Mouse (Mus musculus) limb, embryonic 14.5 days (tissue): Measurements from ENCODE around the gene Rnf150. TPM values are rescaled to one million over a fixed set of nuclear protein-coding genes. Genes with fewer than 3 reads are reported as not detected.

Experiments
- ATAC-seq: fragments of 200-750 bp; cut with Nextera tagmentation; 2 replicates; pipeline ENCODE4 v1.8.0; 2017; ENCODE audit warnings: low read depth, moderate number of reproducible peaks, moderate TSS enrichment; ENCODE audit not compliant: low FRiP score
- DNase-seq: peaks from one replicate; pipeline ENCODE4 v3.0.0-alpha.2; 2015; ENCODE audit warnings: low spot score
- H3K27ac ChIP-seq: fragments of 300-500 bp; sonication (generic); replicated peaks from 2 replicates; pipeline ENCODE4 v1.5.1; 2014; ENCODE audit warnings: low read depth, mild to moderate bottlenecking, low read length, moderate library complexity, mixed read lengths
- H3K27me3 ChIP-seq: fragments of 300-500 bp; sonication (generic); 2 replicates; pipeline ENCODE4 v1.6.1; 2014; ENCODE audit warnings: low read length, mixed read lengths; ENCODE audit not compliant: control insufficient read depth, insufficient read depth
- H3K36me3 ChIP-seq: fragments of 300-500 bp; sonication (generic); 2 replicates; pipeline ENCODE4 v1.6.1; 2014; ENCODE audit warnings: mild to moderate bottlenecking, low read length, moderate library complexity, mixed read lengths; ENCODE audit not compliant: control insufficient read depth, insufficient read depth
- H3K4me1 ChIP-seq: fragments of 300-500 bp; sonication (generic); 2 replicates; pipeline ENCODE4 v1.6.1; 2014; ENCODE audit warnings: antibody characterized with exemption, low read length, mixed read lengths; ENCODE audit not compliant: control insufficient read depth, insufficient read depth
- H3K4me2 ChIP-seq: fragments of 300-500 bp; sonication (generic); replicated peaks from 2 replicates; pipeline ENCODE4 v1.6.1; 2014; ENCODE audit warnings: low read depth, mild to moderate bottlenecking, low read length, moderate library complexity; ENCODE audit not compliant: severe bottlenecking
- H3K4me3 ChIP-seq: fragments of 300-500 bp; sonication (generic); replicated peaks from 2 replicates; pipeline ENCODE4 v1.5.1; 2014; ENCODE audit warnings: low read length
- H3K9ac ChIP-seq: fragments of 300-500 bp; sonication (generic); 2 replicates; pipeline ENCODE4 v1.6.1; 2014; ENCODE audit warnings: mild to moderate bottlenecking, low read depth, low read length, moderate library complexity; ENCODE audit not compliant: severe bottlenecking
- H3K9me3 ChIP-seq: fragments of 300-500 bp; sonication (generic); 2 replicates; pipeline ENCODE4 v1.6.1; 2016; ENCODE audit warnings: low read length; ENCODE audit not compliant: control insufficient read depth
- POLR2A ChIP-seq: fragments of 200-500 bp; IDR thresholded peaks from 2 replicates; pipeline ENCODE4 v1.8.0; 2012; ENCODE audit warnings: inconsistent platforms, mild to moderate bottlenecking, moderate library complexity, borderline replicate concordance; ENCODE audit not compliant: insufficient read depth, insufficient read length; ENCODE audit errors: extremely low read depth
- WGBS: fragments of 180-500 bp; shearing (Covaris S2); extraction: QIAGEN DNeasy Blood & Tissue Kit; methylation state at CpG from one replicate; pipeline ENCODE4 v1.1.7; 2014; 5-methylcytosine and 5-hydroxymethylcytosine counted together
- polyA plus RNA-seq, 2 experiments: library from polyadenylated mRNA; depleted of rRNA in 1 of 2; stranded (reverse) in 1 of 2; unstranded in 1 of 2; fragments of >200 nt; fragmentation: Nextera tagmentation in 1 of 2; extraction: Ambion mirVana in 1 of 2; gene quantifications; 2 replicates each; pipeline versions ENCODE4 v1.2.1 to v1.2.3; 2012 to 2014

Gene Rnf150
- 5.5 and 5.9 TPM in 2 replicates for polyA plus RNA-seq (2012; rRNA removed)
- polyA plus RNA-seq (2014; fragmentation: Nextera tagmentation; extraction: Ambion mirVana): 1.5 and 1.9 TPM in 2 replicates

DNA sequence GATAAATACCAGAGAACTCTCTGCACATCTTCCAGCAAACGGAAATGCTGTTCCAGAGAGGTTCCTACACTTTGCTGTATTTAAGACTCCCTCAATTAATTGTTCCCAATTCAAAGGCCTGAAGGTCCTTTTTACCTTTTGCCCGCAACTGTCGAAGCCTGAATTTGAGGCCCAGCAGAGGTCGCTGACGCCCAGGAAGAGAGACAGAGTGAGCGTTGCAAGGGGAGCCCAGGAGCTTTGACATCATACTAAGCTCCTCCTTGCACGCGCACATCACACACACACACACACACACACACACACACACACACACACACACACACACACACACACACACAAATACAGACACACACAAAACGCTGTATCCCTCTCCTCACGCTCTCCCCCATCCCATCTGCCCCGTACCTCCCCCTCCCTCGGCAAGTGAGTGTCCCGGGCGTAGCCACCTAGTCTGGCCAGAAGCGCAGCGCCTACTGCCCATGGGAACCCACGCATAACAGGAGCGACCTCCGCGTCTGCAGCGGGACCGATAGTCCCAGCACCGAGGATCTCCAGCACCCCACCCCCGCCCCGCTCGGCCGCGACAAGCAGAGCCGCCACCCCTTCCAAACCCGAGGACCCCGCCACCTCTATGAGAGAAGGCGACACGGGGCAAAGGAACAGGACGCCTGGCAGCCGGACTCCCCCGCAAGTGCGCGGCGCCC lies at the start of gene Rnf150:
Rnf150 (plus strand) TSS at position 316 of the 704 bp plus-strand sequence.
- TF ChIP-seq POLR2A: no peak
- H3K9ac ChIP-seq: peak within 1 kb of the TSS; percentile 80
- no peaks in the 10 kb centered on the region for H3K9me3 ChIP-seq
- 0% methylated on average over 35 of the region's 39 CpGs for whole genome bisulfite sequencing
- ATAC-seq (peak; percentile 79), DNase-seq (peak; percentile 82)
- peak within 1 kb of the TSS; percentile 74 for H3K27ac ChIP-seq
- H3K4me3 ChIP-seq: peak within 1 kb of the TSS; percentile 56
- no peaks in the 10 kb centered on the region for H3K36me3 ChIP-seq
- no peaks in the 10 kb centered on the region for H3K27me3 ChIP-seq
- H3K4me1 ChIP-seq: peaks cover 11% of the 10 kb centered on the region
- H3K4me2 ChIP-seq: peak within 1 kb of the TSS; percentile 80

DNA sequence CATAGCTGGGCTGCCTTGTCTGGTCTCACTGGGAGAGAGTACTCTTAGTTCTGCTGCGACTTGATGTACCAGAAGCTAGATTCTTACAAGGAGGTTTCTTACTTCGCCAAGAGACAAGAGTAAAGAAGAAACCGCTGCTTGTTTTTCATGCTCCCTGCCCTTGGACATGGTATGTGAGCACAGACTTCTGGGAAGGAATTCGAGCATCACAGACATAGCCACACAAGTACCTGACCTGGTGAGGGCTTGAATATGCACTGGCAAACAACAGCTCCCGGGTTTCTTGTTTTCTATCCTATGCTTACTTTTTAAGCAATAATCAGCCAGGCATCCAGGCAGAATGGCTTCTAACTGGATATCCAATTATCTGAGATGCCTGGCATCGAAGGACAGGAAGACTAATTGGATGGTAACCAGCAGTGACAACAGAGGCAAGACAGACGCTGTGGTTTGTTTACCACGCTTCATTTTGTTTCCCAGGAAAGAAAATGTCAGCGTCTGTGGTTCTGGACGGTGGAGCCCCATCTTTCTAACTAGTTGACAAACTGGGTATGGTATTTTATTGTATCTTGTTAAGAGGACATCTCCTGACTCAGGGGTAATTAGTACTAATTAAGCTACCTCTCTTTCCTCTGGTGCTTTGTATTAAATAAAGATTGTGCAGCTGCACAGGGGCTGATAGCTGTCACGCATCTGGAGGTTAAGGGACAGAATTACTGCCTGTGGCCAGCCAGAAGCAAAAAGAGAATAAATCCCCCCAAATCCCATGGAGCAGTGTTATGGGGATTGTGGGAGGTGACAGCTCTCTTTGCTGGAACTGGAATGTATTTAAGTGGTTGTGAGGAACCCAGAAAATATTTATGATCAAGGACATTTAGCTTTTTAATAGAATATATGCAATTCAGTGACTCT lies 36.8 kb upstream of the Rnf150 start:
- Histone ChIP-seq H3K4me2 (no peak overlapping the region), H3K27ac (no peak overlapping the region), H3K9me3 (no peaks in the 10 kb centered on the region), H3K36me3 (no peaks in the 10 kb centered on the region), H3K4me1 (no peaks in the 10 kb centered on the region), H3K9ac (no peak overlapping the region), H3K4me3 (no peak overlapping the region), H3K27me3 (no peaks in the 10 kb centered on the region)
- TF ChIP-seq POLR2A: no peak
- DNase-seq (no peak), ATAC-seq (no peak)
- WGBS: 50% methylated on average over 11 of the region's 11 CpGs

DNA sequence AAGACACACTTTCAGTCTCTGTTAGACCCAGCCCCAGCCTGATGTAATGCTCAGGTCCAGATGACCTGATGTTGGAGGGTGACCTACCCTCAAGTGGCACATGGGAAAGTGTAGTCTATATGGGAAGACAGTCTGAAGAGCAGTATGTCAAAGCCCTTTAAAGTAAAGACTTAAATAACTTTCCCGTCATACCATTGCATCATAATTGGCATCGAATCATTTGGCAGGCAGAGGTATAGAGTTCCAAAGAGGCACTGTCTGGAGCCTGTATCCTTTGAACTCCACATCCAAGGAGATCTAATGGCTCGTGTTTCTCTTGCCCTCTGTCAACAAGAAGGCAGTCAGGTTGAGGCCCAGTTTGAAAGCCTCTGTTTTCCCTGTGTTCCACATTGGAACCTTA lies 22.7 kb upstream of the Rnf150 start:
- no peak overlapping the region for H3K4me3 ChIP-seq
- no peaks in the 10 kb centered on the region for H3K9me3 ChIP-seq
- TF ChIP-seq POLR2A: no peak
- no peak overlapping the region for H3K9ac ChIP-seq
- no peaks in the 10 kb centered on the region for H3K36me3 ChIP-seq
- no peaks in the 10 kb centered on the region for H3K27me3 ChIP-seq
- no peaks in the 10 kb centered on the region for H3K4me1 ChIP-seq
- no peak overlapping the region for H3K4me2 ChIP-seq
- ATAC-seq: no peak
- no peak overlapping the region for H3K27ac ChIP-seq
- 77% methylated on average over 3 of the region's 3 CpGs for WGBS
- no peak for DNase-seq

DNA sequence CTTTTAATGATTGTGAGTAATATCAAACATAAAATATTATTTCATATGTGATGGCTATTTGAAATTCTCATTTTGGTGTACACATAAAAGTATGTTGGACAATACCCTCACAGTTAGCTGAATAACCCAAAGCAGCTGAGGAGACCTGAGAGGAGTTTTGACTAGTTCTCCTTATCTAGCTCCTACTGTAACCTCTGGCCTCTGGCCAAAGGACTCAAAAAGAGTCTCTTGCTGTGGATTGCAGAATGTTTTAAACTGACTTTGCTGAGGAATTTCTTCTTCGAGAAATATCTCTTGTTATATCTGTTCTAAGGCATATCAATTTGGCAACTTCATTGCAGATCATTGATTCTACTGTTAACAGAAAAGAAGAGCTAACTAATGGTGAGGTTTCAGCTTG lies 22.2 kb upstream of the Rnf150 start:
- Histone ChIP-seq H3K4me2 (no peak overlapping the region), H3K27ac (no peak overlapping the region), H3K27me3 (no peaks in the 10 kb centered on the region), H3K36me3 (no peaks in the 10 kb centered on the region), H3K4me3 (no peak overlapping the region), H3K9me3 (no peaks in the 10 kb centered on the region), H3K4me1 (no peaks in the 10 kb centered on the region), H3K9ac (no peak overlapping the region)
- ATAC-seq (no peak), DNase-seq (no peak)
- TF ChIP-seq POLR2A: no peak
- WGBS: 52% methylated on average over 1 of the region's 1 CpGs

DNA sequence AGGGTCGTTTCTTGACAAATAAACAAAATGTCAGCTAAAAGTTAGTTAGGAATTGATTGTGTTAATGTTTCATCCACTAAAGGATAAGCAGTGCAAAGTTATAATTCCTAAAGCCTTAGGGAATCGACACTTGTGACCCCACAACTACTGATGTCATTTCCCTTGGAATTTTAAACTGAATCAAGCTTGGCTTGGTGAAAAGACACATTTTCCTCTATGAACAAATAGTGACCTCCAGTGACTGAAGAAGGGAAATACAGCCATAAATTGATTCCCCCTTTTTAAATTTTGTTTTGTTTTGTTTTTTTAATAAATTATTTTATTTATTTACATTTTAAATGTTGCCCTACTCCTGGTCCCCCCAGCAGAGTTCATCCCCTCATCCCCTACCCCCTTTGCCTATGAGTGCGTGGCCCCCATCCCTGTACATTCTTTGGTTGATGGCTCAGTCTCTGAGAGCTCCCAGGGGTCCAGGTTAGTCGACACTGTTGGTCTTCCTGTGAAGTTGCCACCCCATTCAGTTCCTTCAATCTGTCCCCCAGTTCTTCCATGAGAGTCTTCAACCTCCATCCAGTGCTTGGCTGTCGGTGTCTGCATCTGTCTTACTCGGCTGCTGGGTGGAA lies 21.5 kb upstream of the Rnf150 start:
- WGBS: 51% methylated on average over 6 of the region's 6 CpGs
- Histone ChIP-seq H3K4me2 (no peak overlapping the region), H3K27me3 (no peaks in the 10 kb centered on the region), H3K9ac (no peak overlapping the region), H3K4me3 (no peak overlapping the region), H3K9me3 (no peaks in the 10 kb centered on the region), H3K27ac (no peak overlapping the region), H3K36me3 (no peaks in the 10 kb centered on the region), H3K4me1 (no peaks in the 10 kb centered on the region)
- DNase-seq (peak; percentile 41), ATAC-seq (no peak)
- no peak for TF ChIP-seq POLR2A
